Mouse (Mus musculus) midbrain, embryonic 12.5 days (tissue): ENCODE measurements at regions not wholly inside any gene's neighbourhood (a gene's known extent, or its start where the extent isn't known, plus 50 kb on each side); places are given as distances from the start of the nearest gene placed in this dataset.
A peak's percentile ranks its signal among the peaks of the same experiment; 100 is the strongest.

Experiments
- ATAC-seq: fragments of 200-750 bp; cut with Nextera tagmentation; 2 replicates; pipeline ENCODE4 v1.8.0; 2017; ENCODE audit warnings: low read depth, moderate TSS enrichment, moderate library complexity; ENCODE audit not compliant: low FRiP score
- H3K27ac ChIP-seq: fragments of 300-500 bp; sonication (generic); replicated peaks from 2 replicates; pipeline ENCODE4 v1.5.1; 2016; ENCODE audit warnings: mild to moderate bottlenecking
- H3K27me3 ChIP-seq: fragments of 300-500 bp; sonication (generic); 2 replicates; pipeline ENCODE4 v1.6.1; 2016; ENCODE audit warnings: mild to moderate bottlenecking
- H3K36me3 ChIP-seq: fragments of 300-500 bp; sonication (generic); 2 replicates; pipeline ENCODE4 v1.6.1; 2016
- H3K4me1 ChIP-seq: fragments of 300-500 bp; sonication (generic); 2 replicates; pipeline ENCODE4 v1.6.1; 2016
- H3K4me2 ChIP-seq: fragments of 300-500 bp; sonication (generic); replicated peaks from 2 replicates; pipeline ENCODE4 v1.6.1; 2016; ENCODE audit warnings: mild to moderate bottlenecking, moderate library complexity
- H3K4me3 ChIP-seq: fragments of 300-500 bp; sonication (generic); 2 replicates; pipeline ENCODE4 v1.5.1; 2016; ENCODE audit warnings: mild to moderate bottlenecking
- H3K9ac ChIP-seq: fragments of 300-500 bp; sonication (generic); replicated peaks from 2 replicates; pipeline ENCODE4 v1.6.1; 2016; ENCODE audit warnings: mild to moderate bottlenecking, moderate library complexity
- H3K9me3 ChIP-seq: fragments of 300-500 bp; sonication (generic); 2 replicates; pipeline ENCODE4 v1.6.1; 2016; ENCODE audit warnings: mild to moderate bottlenecking
- WGBS: fragments of 180-500 bp; shearing (Covaris S2); methylation state at CpG from one replicate; pipeline ENCODE4 v1.1.7; 2016; 5-methylcytosine and 5-hydroxymethylcytosine counted together

GRCm38 (mm10) chr13:71001278-71001677, 159.7 kb upstream of the Adamts16 start:
- no peaks in the 10 kb centered on the region for H3K36me3 ChIP-seq
- WGBS, result 10% methylated on average over 2 of the region's 2 CpGs
- no peak overlapping the region for H3K9ac ChIP-seq
- no peaks in the 10 kb centered on the region for H3K9me3 ChIP-seq
- ATAC-seq, result peak; percentile 71; the same call in 1 of the 2 replicates
- H3K27me3 ChIP-seq, result peaks cover 10% of the 10 kb centered on the region
- no peak overlapping the region for H3K27ac ChIP-seq
- no peak overlapping the region for H3K4me3 ChIP-seq
- no peak overlapping the region for H3K4me2 ChIP-seq
- 0 out of 2 replicates have a peak, but pooled peaks cover 3% of the 10 kb centered on the region for H3K4me1 ChIP-seq

- Histone ChIP-seq H3K27me3 (peaks cover 10% of the 10 kb centered on the region), H3K4me3 (no peak overlapping the region), H3K4me2 (no peak overlapping the region), H3K9ac (no peak overlapping the region), H3K9me3 (no peaks in the 10 kb centered on the region), H3K36me3 (no peaks in the 10 kb centered on the region), H3K27ac (no peak overlapping the region), H3K4me1 (0 out of 2 replicates have a peak, but pooled peaks cover 3% of the 10 kb centered on the region)
- peak; percentile 38; the same call in 1 of the 2 replicates for ATAC-seq
- 70% methylated on average over 5 of the region's 5 CpGs for WGBS
These were observed 158.9 kb upstream of the Adamts16 start for GRCm38 (mm10) chr13:71000422-71001008.

- H3K9me3 ChIP-seq, result no peaks in the 10 kb centered on the region
- H3K36me3 ChIP-seq, result no peaks in the 10 kb centered on the region
- 68% methylated on average over 1 of the region's 1 CpGs for WGBS
- H3K4me3 ChIP-seq, result no peak overlapping the region
- no peaks in the 10 kb centered on the region for H3K4me1 ChIP-seq
- H3K27ac ChIP-seq, result no peak overlapping the region
- H3K4me2 ChIP-seq, result no peak overlapping the region
- no peaks in the 10 kb centered on the region for H3K27me3 ChIP-seq
- H3K9ac ChIP-seq, result no peak overlapping the region
- no peak for ATAC-seq
These were observed 151.9 kb upstream of the Adamts16 start for GRCm38 (mm10) chr13:70993522-70993921.

- Histone ChIP-seq H3K4me3 (no peak overlapping the region), H3K9ac (no peak overlapping the region), H3K27me3 (no peaks in the 10 kb centered on the region), H3K9me3 (no peaks in the 10 kb centered on the region), H3K4me1 (no peaks in the 10 kb centered on the region), H3K27ac (no peak overlapping the region), H3K4me2 (no peak overlapping the region), H3K36me3 (no peaks in the 10 kb centered on the region)
- 91% methylated on average over 10 of the region's 10 CpGs for WGBS
- ATAC-seq, result no peak
These were observed 148.5 kb upstream of the Adamts16 start for GRCm38 (mm10) chr13:70989999-70990645.

GRCm38 (mm10) chr13:70979344-70979743, 137.7 kb upstream of the Adamts16 start:
- Histone ChIP-seq H3K4me2 (no peak overlapping the region), H3K9ac (no peak overlapping the region), H3K36me3 (no peaks in the 10 kb centered on the region), H3K27ac (peak overlapping the region; percentile 63), H3K4me1 (peaks cover 11% of the 10 kb centered on the region; the same call in 1 of the 2 replicates), H3K9me3 (no peaks in the 10 kb centered on the region), H3K4me3 (no peak overlapping the region), H3K27me3 (no peaks in the 10 kb centered on the region)
- WGBS, result 89% methylated on average over 1 of the region's 1 CpGs
- peak; percentile 87 for ATAC-seq

GRCm38 (mm10) chr13:70978547-70979307, 137.1 kb upstream of the Adamts16 start:
- Histone ChIP-seq H3K9me3 (no peaks in the 10 kb centered on the region), H3K27me3 (no peaks in the 10 kb centered on the region), H3K4me3 (no peak overlapping the region), H3K4me2 (no peak overlapping the region), H3K9ac (no peak overlapping the region), H3K27ac (peak overlapping the region; percentile 63), H3K4me1 (peaks cover 11% of the 10 kb centered on the region; the same call in 1 of the 2 replicates), H3K36me3 (no peaks in the 10 kb centered on the region)
- ATAC-seq, result peak; percentile 93
- 65% methylated on average over 4 of the region's 5 CpGs for WGBS

- no peaks in the 10 kb centered on the region for H3K36me3 ChIP-seq
- no peaks in the 10 kb centered on the region for H3K9me3 ChIP-seq
- no peaks in the 10 kb centered on the region for H3K27me3 ChIP-seq
- H3K9ac ChIP-seq, result no peak overlapping the region
- ATAC-seq, result no peak
- 89% methylated on average over 9 of the region's 9 CpGs for WGBS
- no peak overlapping the region for H3K27ac ChIP-seq
- H3K4me1 ChIP-seq, result no peaks in the 10 kb centered on the region
- H3K4me3 ChIP-seq, result no peak overlapping the region
- H3K4me2 ChIP-seq, result no peak overlapping the region
These were observed 128.0 kb upstream of the Adamts16 start for GRCm38 (mm10) chr13:70969596-70969995.

GRCm38 (mm10) chr13:70967781-70968180, 126.2 kb upstream of the Adamts16 start:
- no peaks in the 10 kb centered on the region for H3K27me3 ChIP-seq
- no peak for ATAC-seq
- no peak overlapping the region for H3K4me3 ChIP-seq
- H3K9me3 ChIP-seq, result no peaks in the 10 kb centered on the region
- no peak overlapping the region for H3K27ac ChIP-seq
- H3K9ac ChIP-seq, result no peak overlapping the region
- H3K4me2 ChIP-seq, result no peak overlapping the region
- WGBS, result 72% methylated on average over 3 of the region's 3 CpGs
- H3K36me3 ChIP-seq, result no peaks in the 10 kb centered on the region
- no peaks in the 10 kb centered on the region for H3K4me1 ChIP-seq

GRCm38 (mm10) chr13:70963384-70963783, 121.8 kb upstream of the Adamts16 start:
- H3K27me3 ChIP-seq, result no peaks in the 10 kb centered on the region
- no peaks in the 10 kb centered on the region for H3K4me1 ChIP-seq
- WGBS, result 77% methylated on average over 2 of the region's 2 CpGs
- no peak overlapping the region for H3K27ac ChIP-seq
- no peak overlapping the region for H3K9ac ChIP-seq
- H3K36me3 ChIP-seq, result no peaks in the 10 kb centered on the region
- ATAC-seq, result no peak
- H3K4me3 ChIP-seq, result no peak overlapping the region
- H3K4me2 ChIP-seq, result no peak overlapping the region
- no peaks in the 10 kb centered on the region for H3K9me3 ChIP-seq

- H3K4me1 ChIP-seq, result no peaks in the 10 kb centered on the region
- no peak for ATAC-seq
- no peaks in the 10 kb centered on the region for H3K36me3 ChIP-seq
- no peak overlapping the region for H3K4me2 ChIP-seq
- 83% methylated on average over 7 of the region's 7 CpGs for WGBS
- H3K9me3 ChIP-seq, result no peaks in the 10 kb centered on the region
- H3K27ac ChIP-seq, result no peak overlapping the region
- no peak overlapping the region for H3K9ac ChIP-seq
- no peaks in the 10 kb centered on the region for H3K27me3 ChIP-seq
- H3K4me3 ChIP-seq, result no peak overlapping the region
These were observed 92.9 kb upstream of the Adamts16 start for GRCm38 (mm10) chr13:70934309-70935037.

GRCm38 (mm10) chr13:70913834-70914233, 72.2 kb upstream of the Adamts16 start:
- Histone ChIP-seq H3K9me3 (no peaks in the 10 kb centered on the region), H3K4me3 (no peak overlapping the region), H3K36me3 (no peaks in the 10 kb centered on the region), H3K27ac (no peak overlapping the region), H3K9ac (no peak overlapping the region), H3K27me3 (no peaks in the 10 kb centered on the region), H3K4me2 (no peak overlapping the region), H3K4me1 (no peaks in the 10 kb centered on the region)
- ATAC-seq, result no peak
- WGBS, result 93% methylated on average over 1 of the region's 1 CpGs

GRCm38 (mm10) chr13:70910934-70911333, 69.3 kb upstream of the Adamts16 start:
- Histone ChIP-seq H3K27ac (no peak overlapping the region), H3K4me3 (no peak overlapping the region), H3K27me3 (no peaks in the 10 kb centered on the region), H3K9ac (no peak overlapping the region), H3K9me3 (no peaks in the 10 kb centered on the region), H3K4me1 (no peaks in the 10 kb centered on the region), H3K36me3 (no peaks in the 10 kb centered on the region), H3K4me2 (no peak overlapping the region)
- ATAC-seq, result no peak; the same call in 1 of the 2 replicates
